Mouse (Mus musculus) gastrocnemius, postnatal 10 days (tissue): Measurements from ENCODE around the gene Glis2. TPM values are rescaled to one million over a fixed set of nuclear protein-coding genes. Genes with fewer than 3 reads are reported as not detected.

Source experiments
- DNase-seq: peaks from one replicate; pipeline ENCODE4 v3.0.0; 2021; ENCODE audit warnings: mixed read lengths
- total RNA-seq, 2 experiments: library from RNA; stranded (reverse); gene quantifications; 2 replicates each; pipeline ENCODE4 v1.2.3; 2021

Gene Glis2
- total RNA-seq, 2 experiments from 2014 or later, result 22.2 to 32.3 TPM

GRCm38 (mm10) chr16:4658781-4659245 lies 64.3 kb downstream of the Glis2 start:
- peak; percentile 32 for DNase-seq

- no peak for DNase-seq
These were observed 64.8 kb downstream of the Glis2 start for GRCm38 (mm10) chr16:4659326-4659725.

DNA sequence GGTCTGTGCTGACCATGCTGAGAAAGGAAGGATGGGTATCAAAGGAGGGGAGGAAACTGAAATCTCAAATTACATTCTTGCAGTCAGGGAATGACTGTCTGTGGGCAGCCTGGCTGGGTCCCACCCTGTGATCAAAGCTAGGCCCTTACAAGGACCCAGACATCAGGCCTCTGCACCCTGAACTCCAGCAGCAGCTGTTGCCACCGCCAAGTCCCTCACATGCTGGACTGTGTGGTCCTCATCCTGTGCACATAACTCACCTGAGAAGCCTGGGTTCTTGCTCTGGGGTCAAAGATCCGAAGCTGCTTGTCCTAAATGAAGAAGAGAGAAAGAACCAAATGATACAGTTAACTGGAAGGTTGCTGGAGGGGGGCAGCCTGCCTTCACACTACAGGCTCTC lies 67.1 kb downstream of the Glis2 start:
- no peak for DNase-seq

- DNase-seq, result no peak
These were observed 69.3 kb downstream of the Glis2 start for GRCm38 (mm10) chr16:4663806-4664205.

DNA sequence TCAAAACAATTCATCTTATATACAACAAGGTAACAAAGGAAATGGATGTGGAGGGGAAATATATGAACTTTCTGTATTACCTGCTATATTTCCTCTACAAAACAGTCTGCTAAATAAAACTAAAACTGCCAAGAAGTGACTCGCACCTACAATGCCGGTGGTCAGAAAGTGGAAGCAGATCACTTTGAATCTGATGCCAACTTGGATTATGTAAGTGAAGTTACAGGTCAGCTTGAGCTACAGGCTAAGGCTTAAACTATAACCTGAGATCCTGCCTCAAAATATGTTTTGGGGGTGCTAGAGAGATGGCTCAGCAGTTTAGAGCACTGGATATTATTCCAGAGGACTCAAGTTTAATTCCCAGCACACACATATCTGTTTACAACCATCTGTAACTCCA lies 71.2 kb downstream of the Glis2 start:
- DNase-seq, result no peak

DNA sequence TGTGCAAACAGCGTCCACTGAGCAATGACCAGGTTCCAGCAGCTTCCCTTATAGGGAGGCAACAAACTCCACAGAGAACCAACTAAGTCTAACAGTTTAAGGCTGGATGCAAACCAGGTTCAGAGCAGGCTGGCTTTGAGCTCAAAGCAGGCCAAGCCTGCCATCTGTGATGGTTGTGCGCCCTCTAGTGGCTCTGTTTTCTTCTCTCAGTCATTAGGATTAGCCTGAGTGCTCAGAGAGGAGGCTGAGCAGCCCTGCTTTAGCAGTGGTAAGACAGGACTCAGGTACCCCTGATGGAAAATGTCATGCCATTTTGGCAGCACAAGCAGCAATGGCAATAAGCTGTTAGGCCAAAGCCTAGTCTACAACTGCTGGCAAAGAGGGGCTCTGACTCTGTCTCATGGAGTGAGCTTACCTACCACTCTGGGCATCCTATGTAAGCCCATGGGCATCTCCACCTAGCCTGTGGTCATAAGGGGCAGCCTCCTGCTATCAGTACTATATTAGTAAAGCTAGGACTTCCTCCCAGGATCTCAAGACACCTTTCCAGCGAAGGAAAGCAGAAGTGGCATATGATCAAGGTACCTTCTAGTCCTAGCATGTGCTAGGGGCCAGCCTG lies 72.8 kb downstream of the Glis2 start:
- DNase-seq, result peak; percentile 91

GRCm38 (mm10) chr16:4670317-4670716 lies 75.8 kb downstream of the Glis2 start:
- no peak for DNase-seq

- no peak for DNase-seq
These were observed 79.6 kb downstream of the Glis2 start for GRCm38 (mm10) chr16:4674091-4674490.

Other genes with a start within 250 kb of the Glis2 start
- gene Adcy9, start 174.2 kb upstream of the Glis2 start, total RNA-seq, result 10 to 100 TPM; 22.3 to 22.6 TPM
- 1,000 to 10,000 TPM; 1,275 to 1,445 TPM for gene Srl, start 52.9 kb upstream of the Glis2 start, total RNA-seq
- gene Tfap4, start 34.9 kb upstream of the Glis2 start, total RNA-seq, result 1 to 10 TPM; 6.6 to 6.9 TPM
- 10 to 100 TPM; 79.3 to 82.7 TPM for gene Pam16, start 30.3 kb downstream of the Glis2 start, total RNA-seq
- 10 to 100 TPM in 1 of 2 experiments, 1 to 10 TPM in 1; 9.7 to 13.0 TPM for gene Vasn, start 45.2 kb downstream of the Glis2 start, total RNA-seq
- gene Dnaja3, start 45.3 kb downstream of the Glis2 start, total RNA-seq, result 10 to 100 TPM; 71.4 to 87.2 TPM
- 10 to 100 TPM; 16.3 to 23.3 TPM for gene Coro7, start 85.1 kb downstream of the Glis2 start, total RNA-seq
- gene Nmral1, start 124.6 kb downstream of the Glis2 start, total RNA-seq, result 1 to 10 TPM; 6.8 to 7.1 TPM
- 10 to 100 TPM; 45.1 to 51.1 TPM for gene Hmox2, start 131.6 kb downstream of the Glis2 start, total RNA-seq
- gene Cdip1, start 195.6 kb downstream of the Glis2 start, total RNA-seq, result 10 to 100 TPM; 82.1 to 91.9 TPM
- not detected for gene 4930562C15Rik, start 240.7 kb downstream of the Glis2 start, total RNA-seq